Mouse (Mus musculus): ENCODE results near the gene Tmem266.

GRCm38 (mm10) chr9:55279114-55279825 is 47.4 kb upstream of the Tmem266 start:
- no peak for TF ChIP-seq POLR2A (IDR thresholded peaks at IDR 0.05; ENCODE audit: borderline replicate concordance, insufficient read depth, low read length)
- TF ChIP-seq CTCF (IDR thresholded peaks at IDR 0.05; ENCODE audit: borderline replicate concordance, insufficient read depth, low read depth, low read length), result no peak

Data from cerebellum, adult 2 months (tissue).